Mouse (Mus musculus): ENCODE measurements around the gene Scyl2.

Scyl2 gene

DNA sequence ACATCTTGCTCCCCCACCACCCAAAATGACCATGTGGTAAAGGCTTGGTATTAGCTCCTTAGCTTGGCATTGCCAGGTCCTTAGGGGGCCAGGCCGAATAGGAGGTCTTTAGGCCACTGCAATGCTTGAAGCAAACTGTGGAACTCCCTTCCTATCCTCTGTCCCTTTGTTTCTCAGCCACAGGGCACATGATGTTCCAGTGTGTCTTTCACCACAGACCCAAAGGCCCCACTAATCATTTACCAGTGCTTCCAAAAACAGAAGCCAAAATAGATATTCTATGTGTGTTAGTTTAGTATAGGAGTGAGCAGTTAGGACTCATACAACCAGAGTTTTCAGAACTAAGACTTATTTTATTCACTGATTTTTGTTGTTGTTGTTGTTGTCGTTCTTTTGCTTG is 59.4 kb downstream of the Scyl2 start:
- in situ Hi-C loops (cut with MboI; ENCODE audit: unreplicated experiment in 2 of 2), result loop anchor here (5.0 to 25.0 kb wide), 8 partner anchors 164 to 1239 kb away; partner anchors contain the start of genes Dram1 (in 1 of the 2), Gnptab (in 1 of the 2) and Utp20 (in 1 of the 2)

DNA sequence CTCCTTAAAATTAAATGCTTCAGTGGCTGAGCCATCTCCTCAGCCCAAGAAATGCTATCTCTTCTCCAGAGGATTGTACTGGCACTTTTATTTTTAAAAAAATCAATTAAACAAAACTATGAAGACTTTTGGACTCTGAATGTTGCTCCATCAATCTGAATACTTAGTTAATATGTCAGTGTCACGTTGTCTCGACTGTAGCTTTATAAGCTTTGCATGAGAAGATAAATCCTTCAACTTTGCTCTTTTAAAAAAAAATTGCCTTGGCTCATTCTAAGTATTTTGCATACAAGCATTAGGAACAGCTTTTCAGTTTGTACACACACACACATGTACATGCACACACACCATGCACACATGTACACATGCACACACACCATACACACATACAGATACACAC is 61.9 kb downstream of the Scyl2 start:
- in situ Hi-C loops (cut with MboI; ENCODE audit: unreplicated experiment in 2 of 2), result no loop called here

DNA sequence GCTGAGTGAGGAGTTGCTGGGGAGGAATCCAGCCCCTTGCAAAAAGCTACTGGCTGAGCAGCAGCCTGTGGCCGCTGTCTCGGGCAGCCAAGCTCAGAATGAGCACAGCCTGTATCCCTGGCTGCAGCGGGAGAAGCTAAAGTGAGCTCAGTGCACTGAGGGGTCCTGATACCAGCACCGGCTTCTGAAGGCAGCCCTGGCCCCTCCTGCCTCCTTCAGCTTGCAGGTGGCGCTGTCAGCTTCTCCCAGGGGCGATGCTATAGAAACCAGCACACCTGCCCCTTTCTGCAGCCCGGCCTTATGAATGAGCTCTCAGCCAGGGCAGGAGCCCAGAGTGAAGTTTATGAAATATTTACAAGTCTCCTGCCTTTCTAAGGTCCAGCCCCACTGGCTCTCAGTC is 65.0 kb downstream of the Scyl2 start, which contains the start of gene Slc17a8:
TSS of gene Slc17a8 (minus strand) at position 125 of the 400 bp plus-strand sequence.
- in situ Hi-C loops (cut with MboI; ENCODE audit: unreplicated experiment in 2 of 2), result no loop called here

DNA sequence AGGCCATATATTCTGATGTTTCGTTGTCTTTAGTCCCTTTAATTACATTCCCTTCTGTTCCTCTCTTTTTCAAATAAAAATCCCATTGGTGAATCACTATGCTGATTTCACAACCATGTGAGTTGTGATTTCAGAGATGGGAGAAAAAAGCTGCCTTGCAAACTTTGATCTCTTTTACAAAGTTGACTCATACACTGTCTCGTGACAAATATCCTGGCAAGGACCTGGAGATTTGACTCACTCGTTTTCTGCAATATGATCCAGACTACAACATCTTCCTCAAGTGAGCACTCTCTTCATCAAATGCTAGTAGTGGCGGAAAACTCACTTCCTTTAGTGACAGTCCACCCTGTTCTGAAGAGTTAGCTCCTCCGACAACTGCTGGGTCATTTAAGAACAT is 86.8 kb downstream of the Scyl2 start:
- in situ Hi-C loops (cut with MboI; ENCODE audit: unreplicated experiment in 2 of 2), result no loop called here

- in situ Hi-C loops (cut with MboI; ENCODE audit: unreplicated experiment in 2 of 2), result no loop called here
Measured at GRCm38 (mm10) chr10:89597275-89597674, 88.8 kb downstream of the Scyl2 start.

GRCm38 (mm10) chr10:89595935-89596334 is 90.2 kb downstream of the Scyl2 start:
- in situ Hi-C loops (cut with MboI; ENCODE audit: unreplicated experiment in 2 of 2), result no loop called here

- in situ Hi-C loops (cut with MboI; ENCODE audit: unreplicated experiment in 2 of 2), result no loop called here
Measured at GRCm38 (mm10) chr10:89595514-89595913, 90.6 kb downstream of the Scyl2 start.

GRCm38 (mm10) chr10:89594309-89594708 is 91.8 kb downstream of the Scyl2 start:
- in situ Hi-C loops (cut with MboI; ENCODE audit: unreplicated experiment in 2 of 2), result no loop called here

GRCm38 (mm10) chr10:89592797-89593196 is 93.3 kb downstream of the Scyl2 start:
- in situ Hi-C loops (cut with MboI; ENCODE audit: unreplicated experiment in 2 of 2), result no loop called here

DNA sequence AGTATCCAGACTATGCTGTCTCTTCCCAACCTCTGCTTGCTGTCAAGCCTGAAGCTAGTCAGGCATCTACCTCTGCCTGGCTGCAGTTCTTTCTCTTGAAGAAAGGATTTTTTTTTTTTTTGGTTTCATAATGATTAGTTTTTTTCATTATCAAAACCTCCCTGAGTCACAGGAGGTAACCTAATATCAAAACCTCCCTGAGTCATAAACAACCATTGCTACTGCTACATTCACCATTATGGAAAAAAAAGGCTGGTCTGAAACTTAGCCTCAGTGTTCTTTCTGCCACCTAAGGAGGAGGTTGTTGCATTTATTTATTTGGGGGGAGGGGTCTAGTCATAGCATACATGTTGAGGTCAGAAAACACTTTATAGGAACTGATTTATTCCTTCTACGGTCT is 96.2 kb downstream of the Scyl2 start:
- in situ Hi-C loops (cut with MboI; ENCODE audit: unreplicated experiment in 2 of 2), result no loop called here
